Mouse (Mus musculus): ENCODE measurements around the gene Antxr1. TPM values are rescaled to one million over a fixed set of nuclear protein-coding genes. Genes with fewer than 3 reads are reported as not detected.

Gene Antxr1
- polyA plus RNA-seq, 1 experiment from 2014 or later = 5.8 TPM

GRCm38 (mm10) chr6:87250701-87251100 is 84.9 kb downstream of the Antxr1 start:
- no peak for DNase-seq (ENCODE audit: low spot score)
- no peak overlapping the region for H3K4me3 ChIP-seq (ENCODE audit: low read depth, low read length)
- H3K9me3 ChIP-seq (ENCODE audit: control insufficient read depth, low read length) = no peaks in the 10 kb centered on the region
- H3K9ac ChIP-seq (ENCODE audit: low read length) = no peak overlapping the region
- no peaks in the 10 kb centered on the region for H3K36me3 ChIP-seq (ENCODE audit: control insufficient read depth, insufficient read depth, low read length)
- 93% methylated on average over 3 of the region's 3 CpGs for WGBS
- H3K27ac ChIP-seq (ENCODE audit: low read depth, low read length) = no peak overlapping the region
- ATAC-seq (replicated peaks; ENCODE audit: low FRiP score) = no peak
- no peak overlapping the region for H3K4me2 ChIP-seq (ENCODE audit: low read depth, low read length, severe bottlenecking)
- H3K4me1 ChIP-seq (replicated peaks; ENCODE audit: control insufficient read depth, insufficient read depth, low read length) = no peaks in the 10 kb centered on the region
- no peaks in the 10 kb centered on the region for H3K27me3 ChIP-seq (ENCODE audit: control insufficient read depth, insufficient read depth, low read length)

- no peak for DNase-seq (ENCODE audit: low spot score)
- Histone ChIP-seq H3K27me3 (ENCODE audit: control insufficient read depth, insufficient read depth, low read length) (no peaks in the 10 kb centered on the region), H3K4me2 (ENCODE audit: low read depth, low read length, severe bottlenecking) (no peak overlapping the region), H3K27ac (ENCODE audit: low read depth, low read length) (no peak overlapping the region), H3K4me3 (ENCODE audit: low read depth, low read length) (no peak overlapping the region), H3K4me1 (replicated peaks; ENCODE audit: control insufficient read depth, insufficient read depth, low read length) (0 out of 2 replicates have a peak, but pooled peaks cover 3% of the 10 kb centered on the region), H3K9ac (ENCODE audit: low read length) (no peak overlapping the region), H3K36me3 (ENCODE audit: control insufficient read depth, insufficient read depth, low read length) (no peaks in the 10 kb centered on the region), H3K9me3 (ENCODE audit: control insufficient read depth, low read length) (no peaks in the 10 kb centered on the region)
- ATAC-seq (replicated peaks; ENCODE audit: low FRiP score) = no peak
- WGBS = 84% methylated on average over 9 of the region's 9 CpGs
Measured at GRCm38 (mm10) chr6:87248226-87248834, 87.3 kb downstream of the Antxr1 start.

GRCm38 (mm10) chr6:87244117-87245100 is 91.2 kb downstream of the Antxr1 start:
- 52% methylated on average over 9 of the region's 9 CpGs for WGBS
- H3K4me1 ChIP-seq (replicated peaks; ENCODE audit: control insufficient read depth, insufficient read depth, low read length) = 0 out of 2 replicates have a peak, but pooled peaks cover 3% of the 10 kb centered on the region
- no peaks in the 10 kb centered on the region for H3K27me3 ChIP-seq (ENCODE audit: control insufficient read depth, insufficient read depth, low read length)
- no peak overlapping the region for H3K27ac ChIP-seq (ENCODE audit: low read depth, low read length)
- no peaks in the 10 kb centered on the region; the same call in 1 of the 2 replicates for H3K36me3 ChIP-seq (ENCODE audit: control insufficient read depth, insufficient read depth, low read length)
- H3K4me3 ChIP-seq (ENCODE audit: low read depth, low read length) = no peak overlapping the region
- ATAC-seq (replicated peaks; ENCODE audit: low FRiP score) (no peak), DNase-seq (ENCODE audit: low spot score) (no peak)
- H3K4me2 ChIP-seq (ENCODE audit: low read depth, low read length, severe bottlenecking) = no peak overlapping the region
- no peaks in the 10 kb centered on the region for H3K9me3 ChIP-seq (ENCODE audit: control insufficient read depth, low read length)
- no peak overlapping the region for H3K9ac ChIP-seq (ENCODE audit: low read length)

GRCm38 (mm10) chr6:87237260-87237659 is 98.4 kb downstream of the Antxr1 start:
- 69% methylated on average over 4 of the region's 4 CpGs for WGBS
- H3K36me3 ChIP-seq (ENCODE audit: control insufficient read depth, insufficient read depth, low read length) = no peaks in the 10 kb centered on the region; the same call in 1 of the 2 replicates

GRCm38 (mm10) chr6:87236061-87236460 is 99.6 kb downstream of the Antxr1 start:
- Histone ChIP-seq H3K9ac (ENCODE audit: low read length) (no peak overlapping the region), H3K4me2 (ENCODE audit: low read depth, low read length, severe bottlenecking) (no peak overlapping the region), H3K4me1 (replicated peaks; ENCODE audit: control insufficient read depth, insufficient read depth, low read length) (no peaks in the 10 kb centered on the region), H3K36me3 (ENCODE audit: control insufficient read depth, insufficient read depth, low read length) (no peaks in the 10 kb centered on the region; the same call in 1 of the 2 replicates), H3K27ac (ENCODE audit: low read depth, low read length) (no peak overlapping the region), H3K4me3 (ENCODE audit: low read depth, low read length) (no peak overlapping the region), H3K27me3 (ENCODE audit: control insufficient read depth, insufficient read depth, low read length) (no peaks in the 10 kb centered on the region), H3K9me3 (ENCODE audit: control insufficient read depth, low read length) (no peaks in the 10 kb centered on the region)
- no peak for ATAC-seq (replicated peaks; ENCODE audit: low FRiP score)
- 62% methylated on average over 8 of the region's 8 CpGs for WGBS
- no peak for DNase-seq (ENCODE audit: low spot score)

More at GRCm38 (mm10) chr6:87237260-87237659, 98.4 kb downstream of the Antxr1 start:
- DNase-seq (ENCODE audit: low spot score) (no peak), ATAC-seq (replicated peaks; ENCODE audit: low FRiP score) (no peak)
- no peak overlapping the region for H3K4me3 ChIP-seq (ENCODE audit: low read depth, low read length)
- H3K27ac ChIP-seq (ENCODE audit: low read depth, low read length) = no peak overlapping the region
- H3K9ac ChIP-seq (ENCODE audit: low read length) = no peak overlapping the region
- no peaks in the 10 kb centered on the region for H3K27me3 ChIP-seq (ENCODE audit: control insufficient read depth, insufficient read depth, low read length)
- H3K4me2 ChIP-seq (ENCODE audit: low read depth, low read length, severe bottlenecking) = no peak overlapping the region
- no peaks in the 10 kb centered on the region for H3K9me3 ChIP-seq (ENCODE audit: control insufficient read depth, low read length)
- H3K4me1 ChIP-seq (replicated peaks; ENCODE audit: control insufficient read depth, insufficient read depth, low read length) = no peaks in the 10 kb centered on the region

GRCm38 (mm10) chr6:87233111-87233510 is 102.5 kb downstream of the Antxr1 start:
- Histone ChIP-seq H3K27ac (ENCODE audit: low read depth, low read length) (no peak overlapping the region), H3K9ac (ENCODE audit: low read length) (no peak overlapping the region), H3K4me3 (ENCODE audit: low read depth, low read length) (no peak overlapping the region), H3K36me3 (ENCODE audit: control insufficient read depth, insufficient read depth, low read length) (no peaks in the 10 kb centered on the region), H3K9me3 (ENCODE audit: control insufficient read depth, low read length) (no peaks in the 10 kb centered on the region), H3K4me2 (ENCODE audit: low read depth, low read length, severe bottlenecking) (no peak overlapping the region), H3K27me3 (ENCODE audit: control insufficient read depth, insufficient read depth, low read length) (no peaks in the 10 kb centered on the region), H3K4me1 (replicated peaks; ENCODE audit: control insufficient read depth, insufficient read depth, low read length) (no peaks in the 10 kb centered on the region)
- WGBS = 84% methylated on average over 4 of the region's 4 CpGs
- ATAC-seq (replicated peaks; ENCODE audit: low FRiP score) (no peak), DNase-seq (ENCODE audit: low spot score) (no peak)

GRCm38 (mm10) chr6:87230041-87230440 is 105.6 kb downstream of the Antxr1 start:
- DNase-seq (ENCODE audit: low spot score) (no peak), ATAC-seq (replicated peaks; ENCODE audit: low FRiP score) (no peak)
- H3K27me3 ChIP-seq (ENCODE audit: control insufficient read depth, insufficient read depth, low read length) = no peaks in the 10 kb centered on the region
- H3K4me3 ChIP-seq (ENCODE audit: low read depth, low read length) = no peak overlapping the region
- no peaks in the 10 kb centered on the region for H3K4me1 ChIP-seq (replicated peaks; ENCODE audit: control insufficient read depth, insufficient read depth, low read length)
- no peaks in the 10 kb centered on the region for H3K9me3 ChIP-seq (ENCODE audit: control insufficient read depth, low read length)
- H3K36me3 ChIP-seq (ENCODE audit: control insufficient read depth, insufficient read depth, low read length) = no peaks in the 10 kb centered on the region
- WGBS = 95% methylated on average over 2 of the region's 2 CpGs
- no peak overlapping the region for H3K27ac ChIP-seq (ENCODE audit: low read depth, low read length)
- H3K4me2 ChIP-seq (ENCODE audit: low read depth, low read length, severe bottlenecking) = no peak overlapping the region
- H3K9ac ChIP-seq (ENCODE audit: low read length) = no peak overlapping the region

GRCm38 (mm10) chr6:87227940-87228339 is 107.7 kb downstream of the Antxr1 start:
- no peaks in the 10 kb centered on the region for H3K27me3 ChIP-seq (ENCODE audit: control insufficient read depth, insufficient read depth, low read length)
- DNase-seq (ENCODE audit: low spot score) (no peak), ATAC-seq (replicated peaks; ENCODE audit: low FRiP score) (no peak)
- no peak overlapping the region for H3K4me3 ChIP-seq (ENCODE audit: low read depth, low read length)
- H3K4me2 ChIP-seq (ENCODE audit: low read depth, low read length, severe bottlenecking) = no peak overlapping the region
- H3K9me3 ChIP-seq (ENCODE audit: control insufficient read depth, low read length) = no peaks in the 10 kb centered on the region
- H3K27ac ChIP-seq (ENCODE audit: low read depth, low read length) = no peak overlapping the region
- no peaks in the 10 kb centered on the region for H3K36me3 ChIP-seq (ENCODE audit: control insufficient read depth, insufficient read depth, low read length)
- 86% methylated on average over 10 of the region's 10 CpGs for WGBS
- no peaks in the 10 kb centered on the region for H3K4me1 ChIP-seq (replicated peaks; ENCODE audit: control insufficient read depth, insufficient read depth, low read length)
- H3K9ac ChIP-seq (ENCODE audit: low read length) = no peak overlapping the region

Data from forebrain, embryonic 11.5 days (tissue).